Mouse (Mus musculus) intestine, embryonic 15.5 days (tissue): ENCODE results near the gene Pkd1. TPM values are rescaled to one million over a fixed set of nuclear protein-coding genes. Genes with fewer than 3 reads are reported as not detected.
A peak's percentile ranks its signal among the peaks of the same experiment; 100 is the strongest.

Source experiments
- ATAC-seq: fragments of 200-750 bp; cut with Nextera tagmentation; 2 replicates; pipeline ENCODE4 v1.8.0; 2017; ENCODE audit warnings: moderate TSS enrichment, moderate library complexity
- H3K27ac ChIP-seq: fragments of 300-500 bp; sonication (generic); 2 replicates; pipeline ENCODE4 v1.5.1; 2015; ENCODE audit warnings: mild to moderate bottlenecking, inconsistent platforms
- H3K27me3 ChIP-seq: fragments of 300-500 bp; sonication (generic); replicated peaks from 2 replicates; pipeline ENCODE4 v1.6.1; 2015; ENCODE audit warnings: inconsistent platforms
- H3K36me3 ChIP-seq: fragments of 300-500 bp; sonication (generic); 2 replicates; pipeline ENCODE4 v1.6.1; 2015; ENCODE audit warnings: inconsistent platforms
- H3K4me1 ChIP-seq: fragments of 300-500 bp; sonication (generic); replicated peaks from 2 replicates; pipeline ENCODE4 v1.6.1; 2015; ENCODE audit warnings: inconsistent platforms
- H3K4me2 ChIP-seq: fragments of 300-500 bp; sonication (generic); replicated peaks from 2 replicates; pipeline ENCODE4 v1.6.1; 2015; ENCODE audit warnings: mild to moderate bottlenecking, inconsistent platforms
- H3K4me3 ChIP-seq: fragments of 300-500 bp; sonication (generic); replicated peaks from 2 replicates; pipeline ENCODE4 v1.5.1; 2015; ENCODE audit warnings: inconsistent platforms
- H3K9ac ChIP-seq: fragments of 300-500 bp; sonication (generic); 2 replicates; pipeline ENCODE4 v1.6.1; 2015; ENCODE audit warnings: inconsistent platforms
- H3K9me3 ChIP-seq: fragments of 300-500 bp; sonication (generic); 2 replicates; pipeline ENCODE4 v1.6.1; 2016; ENCODE audit warnings: inconsistent platforms
- WGBS: fragments of 180-500 bp; shearing (Covaris S2); methylation state at CpG from one replicate; pipeline ENCODE4 v1.1.7; 2015; 5-methylcytosine and 5-hydroxymethylcytosine counted together
- polyA plus RNA-seq: library from polyadenylated mRNA; unstranded; fragments of >200 nt; fragmentation: Nextera tagmentation; extraction: Ambion mirVana; gene quantifications from 2 replicates; pipeline ENCODE4 v1.2.1, GENCODE M21; 2015

Pkd1 gene
- polyA plus RNA-seq, 1 experiment from 2014 or later: 16.9 TPM

DNA sequence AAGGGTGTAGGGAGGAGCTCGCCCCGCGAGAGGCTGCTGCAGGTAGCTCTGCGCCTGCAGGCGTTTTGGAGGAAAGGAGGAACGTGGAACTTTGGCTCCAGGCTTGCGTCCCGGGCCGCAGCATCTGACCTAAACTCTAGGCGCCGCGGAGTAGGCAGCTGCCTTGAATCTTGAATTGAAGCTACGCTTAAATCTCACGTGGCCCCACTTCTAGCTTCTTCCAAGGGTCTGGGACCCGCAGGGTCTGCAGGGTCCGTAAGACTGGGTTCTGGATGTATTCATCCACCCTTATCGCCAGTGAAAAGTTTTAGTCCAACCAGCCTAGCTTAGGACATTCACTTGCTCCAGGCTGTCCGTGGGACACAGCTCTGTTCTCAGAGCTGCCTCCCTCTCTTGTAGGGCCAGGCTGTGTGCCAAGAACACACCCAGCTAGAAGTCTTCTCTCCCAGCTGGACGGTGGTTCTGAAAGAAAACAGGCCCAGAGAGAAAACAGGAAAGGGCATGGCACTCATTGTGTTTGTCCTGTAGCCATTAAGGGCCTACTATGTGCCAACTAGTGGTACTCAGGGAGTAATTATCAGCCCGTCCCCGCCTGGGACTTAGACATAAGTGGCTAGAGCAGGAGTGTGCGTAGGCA, 83.3 kb downstream of the Pkd1 start:
- peak; percentile 66 for ATAC-seq
- peaks cover 5% of the 10 kb centered on the region; the same call in 1 of the 2 replicates for H3K36me3 ChIP-seq
- peak overlapping the region; percentile 79 for H3K4me2 ChIP-seq
- H3K4me3 ChIP-seq: peak overlapping the region; percentile 71
- H3K27ac ChIP-seq: peak overlapping the region; percentile 92
- no peaks in the 10 kb centered on the region for H3K9me3 ChIP-seq
- no peaks in the 10 kb centered on the region for H3K27me3 ChIP-seq
- H3K9ac ChIP-seq: peak overlapping the region; percentile 81
- 9% methylated on average over 22 of the region's 22 CpGs for WGBS
- peaks cover 22% of the 10 kb centered on the region for H3K4me1 ChIP-seq

DNA sequence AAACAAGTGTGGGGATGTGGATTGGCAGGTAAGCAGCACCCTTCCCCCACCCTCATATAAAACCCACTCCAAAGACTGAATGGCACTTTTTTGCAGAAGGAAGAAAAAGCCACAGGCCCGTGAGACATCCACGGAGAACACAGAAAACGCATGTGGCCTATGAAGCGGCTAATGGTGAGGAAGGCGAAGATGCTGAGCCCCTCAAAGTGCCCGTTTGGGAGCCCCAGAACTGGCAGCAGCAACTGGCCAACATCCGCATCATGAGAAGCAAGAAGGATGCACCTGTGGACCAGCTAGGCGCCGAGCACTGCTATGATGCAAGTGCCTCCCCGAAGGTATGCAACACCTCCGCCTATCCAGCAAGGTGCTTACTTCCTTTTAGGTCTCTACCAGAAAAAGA, 84.2 kb downstream of the Pkd1 start:
- H3K27ac ChIP-seq: peak overlapping the region; percentile 92; the same call in 1 of the 2 replicates
- no peaks in the 10 kb centered on the region for H3K27me3 ChIP-seq
- H3K9me3 ChIP-seq: no peaks in the 10 kb centered on the region
- no peak for ATAC-seq
- 96% methylated on average over 11 of the region's 11 CpGs for WGBS
- H3K4me1 ChIP-seq: peaks cover 22% of the 10 kb centered on the region
- H3K36me3 ChIP-seq: peaks cover 5% of the 10 kb centered on the region; the same call in 1 of the 2 replicates
- H3K4me3 ChIP-seq: no peak overlapping the region
- no peak overlapping the region for H3K4me2 ChIP-seq
- no peak overlapping the region for H3K9ac ChIP-seq

DNA sequence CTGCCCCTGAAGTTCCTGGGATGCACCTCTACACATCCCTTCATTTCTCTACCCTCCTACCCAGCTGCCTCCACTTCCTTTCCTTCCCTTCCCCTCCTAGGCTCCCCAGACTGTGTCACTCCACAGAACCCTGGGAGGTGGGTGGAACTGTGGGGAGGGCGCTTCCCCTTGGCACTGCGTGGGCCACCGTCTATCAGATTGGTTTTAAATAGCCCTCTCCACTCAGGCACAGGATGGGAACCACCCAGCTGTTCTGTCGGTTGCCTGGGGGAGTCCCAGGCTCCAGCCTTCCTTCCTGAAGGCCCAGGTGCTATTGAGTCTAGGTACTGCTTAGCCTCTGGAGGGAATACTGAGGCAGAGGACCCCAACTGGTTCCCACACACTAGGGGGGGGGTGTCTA, 85.4 kb downstream of the Pkd1 start:
- H3K4me2 ChIP-seq: no peak overlapping the region
- H3K27me3 ChIP-seq: no peaks in the 10 kb centered on the region
- H3K4me1 ChIP-seq: peaks cover 31% of the 10 kb centered on the region
- H3K36me3 ChIP-seq: peaks cover 2% of the 10 kb centered on the region; the same call in 1 of the 2 replicates
- no peak overlapping the region for H3K9ac ChIP-seq
- no peaks in the 10 kb centered on the region for H3K9me3 ChIP-seq
- H3K27ac ChIP-seq: no peak overlapping the region
- no peak for ATAC-seq
- WGBS: 86% methylated on average over 4 of the region's 4 CpGs
- no peak overlapping the region for H3K4me3 ChIP-seq

DNA sequence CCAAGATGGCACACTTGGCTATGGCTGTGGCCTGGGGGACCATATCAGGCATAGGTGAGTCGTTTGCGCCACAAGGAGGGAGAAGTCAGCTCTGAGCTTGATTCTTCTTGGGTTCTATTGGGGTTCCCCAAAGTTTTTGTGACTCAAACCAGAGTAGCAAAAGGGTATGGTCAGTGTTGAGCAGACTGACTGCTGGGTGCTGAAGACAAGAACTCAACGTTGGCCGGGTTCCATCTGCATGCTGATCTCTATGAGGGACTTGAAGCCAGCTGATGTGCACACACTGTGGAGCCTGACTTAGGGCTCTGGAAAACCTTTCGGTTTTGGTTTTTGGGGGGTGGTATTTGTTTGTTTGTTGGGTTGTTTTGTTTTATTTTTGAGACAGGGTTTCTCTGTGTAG, 86.1 kb downstream of the Pkd1 start:
- peaks cover 5% of the 10 kb centered on the region; the same call in 1 of the 2 replicates for H3K36me3 ChIP-seq
- no peaks in the 10 kb centered on the region for H3K9me3 ChIP-seq
- H3K27ac ChIP-seq: no peak overlapping the region
- no peak overlapping the region for H3K4me3 ChIP-seq
- no peak overlapping the region for H3K9ac ChIP-seq
- H3K27me3 ChIP-seq: no peaks in the 10 kb centered on the region
- no peak for ATAC-seq
- H3K4me1 ChIP-seq: peaks cover 34% of the 10 kb centered on the region
- no peak overlapping the region for H3K4me2 ChIP-seq
- WGBS: 92% methylated on average over 5 of the region's 5 CpGs

DNA sequence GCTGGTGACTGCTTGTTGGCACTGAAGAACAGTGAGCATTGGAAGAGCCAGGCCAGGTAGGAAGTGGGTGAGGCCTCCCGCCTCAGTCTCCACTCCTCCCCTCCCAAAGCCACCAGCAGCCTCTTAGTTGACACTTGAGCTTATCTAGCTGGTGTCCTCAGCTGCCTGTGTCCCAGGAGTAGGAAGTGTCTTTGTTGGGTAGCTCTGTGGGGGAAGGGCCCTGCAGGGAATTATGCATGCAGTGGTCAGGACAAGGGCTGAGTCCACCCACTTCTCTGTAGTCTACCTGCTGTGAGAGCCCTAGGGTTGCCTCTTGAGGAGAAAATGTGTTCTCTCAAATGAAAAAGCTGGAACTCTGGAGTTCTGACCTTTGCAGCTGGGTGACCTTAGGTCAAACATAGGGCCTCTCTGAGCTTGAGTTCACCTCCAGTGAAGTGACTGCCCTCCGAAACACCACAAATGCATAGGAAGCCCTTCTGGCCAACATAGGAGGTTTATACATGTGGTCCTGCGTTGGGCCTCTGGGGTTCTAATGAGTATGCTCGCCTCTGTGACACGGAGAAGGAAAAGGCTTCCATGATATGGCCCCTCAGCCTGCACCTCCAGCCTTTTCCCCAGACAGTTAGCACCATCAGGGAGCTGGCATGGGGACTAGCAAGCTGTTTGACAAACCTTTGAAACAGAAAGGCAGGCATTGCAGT, 87.3 kb downstream of the Pkd1 start:
- Histone ChIP-seq H3K9ac (no peak overlapping the region), H3K36me3 (peaks cover 6% of the 10 kb centered on the region; the same call in 1 of the 2 replicates), H3K4me1 (peaks cover 29% of the 10 kb centered on the region), H3K27ac (no peak overlapping the region), H3K27me3 (no peaks in the 10 kb centered on the region), H3K4me3 (no peak overlapping the region), H3K9me3 (no peaks in the 10 kb centered on the region), H3K4me2 (no peak overlapping the region)
- 75% methylated on average over 5 of the region's 5 CpGs for WGBS
- ATAC-seq: no peak

DNA sequence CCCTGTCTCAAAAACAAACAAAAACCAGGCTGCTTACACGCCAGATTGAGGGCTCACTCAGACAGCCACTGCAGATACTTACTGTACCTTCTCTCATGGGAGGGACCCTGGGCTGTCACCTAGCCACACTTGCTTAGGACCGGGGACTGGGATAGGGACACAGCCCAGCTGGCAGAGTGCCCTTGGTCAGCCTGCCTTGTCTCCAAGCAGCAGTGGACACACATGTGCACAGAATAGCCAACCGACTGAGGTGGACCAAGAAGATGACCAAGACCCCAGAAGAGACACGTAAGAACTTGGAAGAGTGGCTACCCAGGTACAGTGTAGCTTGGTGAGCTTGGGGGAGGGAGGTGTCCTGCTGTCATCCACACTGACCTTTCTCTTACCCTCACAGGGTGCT, 88.6 kb downstream of the Pkd1 start:
- ATAC-seq: no peak
- no peaks in the 10 kb centered on the region for H3K9me3 ChIP-seq
- H3K36me3 ChIP-seq: peaks cover 6% of the 10 kb centered on the region; the same call in 1 of the 2 replicates
- peaks cover 24% of the 10 kb centered on the region for H3K4me1 ChIP-seq
- H3K27ac ChIP-seq: peak overlapping the region; percentile 59
- H3K9ac ChIP-seq: no peak overlapping the region
- no peak overlapping the region for H3K4me2 ChIP-seq
- no peaks in the 10 kb centered on the region for H3K27me3 ChIP-seq
- H3K4me3 ChIP-seq: no peak overlapping the region
- 78% methylated on average over 4 of the region's 4 CpGs for WGBS

DNA sequence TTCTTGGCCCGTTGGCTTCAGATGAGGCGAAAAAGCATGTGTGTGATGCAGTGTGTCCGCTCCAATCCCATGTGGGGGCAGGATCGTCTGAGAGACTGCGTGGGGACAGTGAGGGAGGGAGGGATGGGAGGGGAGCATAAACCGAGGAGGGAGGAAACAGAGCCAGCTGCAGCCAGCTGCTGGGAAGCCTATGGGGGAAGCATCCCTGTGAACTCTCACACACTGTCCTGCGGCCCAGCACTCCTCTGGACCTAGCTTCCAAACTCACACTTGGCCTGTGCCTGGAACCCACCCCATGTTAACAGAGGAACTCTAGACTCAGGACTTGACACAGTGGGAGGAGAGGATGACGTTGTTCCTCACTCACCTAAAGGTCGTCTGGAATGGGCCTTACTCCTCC, 89.2 kb downstream of the Pkd1 start:
- Histone ChIP-seq H3K27me3 (no peaks in the 10 kb centered on the region), H3K9me3 (no peaks in the 10 kb centered on the region), H3K36me3 (peaks cover 6% of the 10 kb centered on the region; the same call in 1 of the 2 replicates), H3K27ac (peak overlapping the region; percentile 89), H3K4me2 (no peak overlapping the region), H3K4me3 (no peak overlapping the region), H3K4me1 (peaks cover 22% of the 10 kb centered on the region), H3K9ac (peak overlapping the region; percentile 26; the same call in 1 of the 2 replicates)
- WGBS: 53% methylated on average over 9 of the region's 9 CpGs
- peak; percentile 81 for ATAC-seq

DNA sequence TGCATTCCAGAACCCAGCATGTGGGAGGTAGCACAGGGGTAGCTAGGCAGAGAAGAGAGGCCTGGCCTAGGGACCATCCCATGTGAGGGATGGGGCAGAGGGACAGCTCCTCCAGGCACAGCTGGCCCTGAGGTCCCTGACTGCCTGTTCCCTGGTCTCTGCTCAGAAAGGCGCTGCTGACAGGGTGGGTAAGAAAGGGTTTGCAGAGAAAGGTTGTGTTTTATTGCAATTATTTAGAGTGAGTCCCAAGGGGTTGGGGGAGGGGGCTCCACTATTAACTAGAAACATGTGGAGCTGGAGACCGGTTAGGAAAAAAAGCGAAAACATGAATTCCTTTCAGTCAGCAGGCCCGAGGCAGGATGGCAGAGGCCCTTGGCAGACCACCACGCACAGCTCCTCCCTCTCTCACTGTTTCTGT, 89.9 kb downstream of the Pkd1 start:
- WGBS: 60% methylated on average over 5 of the region's 5 CpGs
- H3K9me3 ChIP-seq: no peaks in the 10 kb centered on the region
- H3K27ac ChIP-seq: peak overlapping the region; percentile 89
- 0 out of 2 replicates have a peak, but pooled peaks have one; percentile 11 for ATAC-seq
- H3K36me3 ChIP-seq: peaks cover 6% of the 10 kb centered on the region; the same call in 1 of the 2 replicates
- peaks cover 27% of the 10 kb centered on the region for H3K4me1 ChIP-seq
- H3K4me2 ChIP-seq: no peak overlapping the region
- H3K4me3 ChIP-seq: no peak overlapping the region
- H3K27me3 ChIP-seq: no peaks in the 10 kb centered on the region
- H3K9ac ChIP-seq: peak overlapping the region; percentile 26; the same call in 1 of the 2 replicates

DNA sequence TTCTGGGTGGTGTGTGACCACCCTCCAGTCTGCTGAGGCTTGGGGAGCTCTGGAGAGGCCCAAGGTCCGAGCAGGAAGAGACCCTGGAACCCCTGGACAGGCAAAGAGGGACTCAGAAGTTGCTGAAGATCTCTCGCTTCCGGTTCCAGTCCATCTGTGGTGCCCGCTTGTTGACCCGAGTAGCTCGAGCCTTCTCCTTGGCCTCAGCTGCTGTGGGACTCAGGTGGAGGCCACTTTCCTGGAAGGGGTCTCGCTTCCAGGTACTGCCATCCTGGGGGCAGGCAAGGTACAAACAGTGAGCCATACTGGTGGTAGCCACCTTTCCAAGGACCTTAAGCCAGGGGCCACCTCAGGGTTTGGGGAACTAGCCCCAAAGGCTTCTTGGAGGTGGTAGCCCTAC, 90.5 kb downstream of the Pkd1 start:
- Histone ChIP-seq H3K9ac (no peak overlapping the region), H3K4me2 (no peak overlapping the region), H3K27ac (peak overlapping the region; percentile 89), H3K9me3 (no peaks in the 10 kb centered on the region), H3K4me1 (peaks cover 29% of the 10 kb centered on the region), H3K27me3 (no peaks in the 10 kb centered on the region), H3K4me3 (no peak overlapping the region), H3K36me3 (peaks cover 6% of the 10 kb centered on the region; the same call in 1 of the 2 replicates)
- WGBS: 91% methylated on average over 7 of the region's 7 CpGs
- ATAC-seq: no peak

DNA sequence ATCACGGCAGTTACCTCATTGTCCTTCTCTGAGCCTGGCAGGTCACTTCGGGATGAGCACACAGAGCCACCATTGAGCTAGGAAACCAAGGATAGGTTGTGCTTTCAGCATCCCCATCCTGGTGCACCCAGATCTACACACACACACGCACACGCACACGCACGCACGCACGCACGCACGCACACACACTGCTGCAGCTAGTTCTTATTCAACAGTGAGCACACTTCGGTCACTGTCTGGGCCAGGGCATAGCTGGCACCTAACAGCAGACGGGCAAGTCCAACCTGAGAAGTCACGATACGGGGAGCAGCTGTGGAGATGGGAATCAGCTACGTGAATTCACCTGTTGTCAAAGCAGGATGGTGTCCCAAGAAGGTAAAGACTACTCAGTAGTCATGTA, 90.9 kb downstream of the Pkd1 start:
- Histone ChIP-seq H3K9me3 (no peaks in the 10 kb centered on the region), H3K4me1 (peaks cover 32% of the 10 kb centered on the region), H3K4me2 (no peak overlapping the region), H3K27ac (peak overlapping the region; percentile 89; the same call in 1 of the 2 replicates), H3K36me3 (peaks cover 6% of the 10 kb centered on the region; the same call in 1 of the 2 replicates), H3K4me3 (no peak overlapping the region), H3K27me3 (no peaks in the 10 kb centered on the region), H3K9ac (no peak overlapping the region)
- WGBS: 94% methylated on average over 15 of the region's 15 CpGs
- ATAC-seq: no peak

DNA sequence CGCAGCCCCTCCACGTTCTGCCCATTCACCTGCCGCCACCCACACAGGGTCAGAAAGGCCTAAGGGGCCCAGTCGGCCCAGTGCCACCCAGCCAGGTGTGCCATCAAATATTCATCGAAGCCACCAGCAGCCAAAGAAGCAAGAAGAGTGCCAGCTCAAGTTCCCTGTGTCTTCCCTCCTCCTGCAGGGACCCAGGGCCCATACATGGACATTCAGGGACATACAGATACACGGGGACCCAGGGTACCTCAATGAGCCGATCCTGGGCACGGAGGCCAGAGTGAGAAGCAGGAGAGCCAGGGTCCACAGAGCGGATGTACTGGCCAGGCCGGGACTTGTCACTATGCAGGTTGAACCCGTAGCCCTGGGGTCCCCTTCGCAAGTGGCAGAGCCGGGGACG, 92.3 kb downstream of the Pkd1 start:
- WGBS: 92% methylated on average over 14 of the region's 14 CpGs
- Histone ChIP-seq H3K4me3 (no peak overlapping the region), H3K4me1 (peaks cover 32% of the 10 kb centered on the region)

DNA sequence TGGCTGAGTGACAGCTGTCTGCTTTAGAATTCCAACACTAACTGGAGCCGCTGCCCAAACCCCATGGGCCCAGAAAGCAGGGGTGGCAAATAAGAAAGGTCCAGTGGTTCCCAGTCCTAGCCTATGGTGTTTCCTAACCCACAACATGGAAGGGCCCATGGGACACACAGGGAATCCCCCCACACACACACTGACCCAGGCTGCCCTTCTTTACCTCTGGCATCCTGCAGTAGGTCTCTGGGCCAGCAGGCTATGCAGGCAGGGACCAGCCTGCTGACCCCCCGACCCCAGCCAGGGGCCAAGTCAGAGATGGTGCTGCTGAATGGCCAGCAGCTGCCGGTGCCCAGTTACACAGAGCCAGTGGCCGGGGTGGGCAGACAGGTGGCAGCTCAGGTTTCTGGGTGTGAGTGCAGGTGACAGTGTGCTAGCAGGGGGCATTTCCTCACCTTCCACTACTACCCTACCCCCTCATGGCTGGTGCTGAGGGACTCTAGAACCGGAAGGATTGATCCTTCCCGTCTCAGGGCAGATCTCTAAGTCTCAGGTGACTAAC, 93.2 kb downstream of the Pkd1 start:
- 74% methylated on average over 6 of the region's 6 CpGs for WGBS
- Histone ChIP-seq H3K27ac (no peak overlapping the region), H3K4me1 (peaks cover 32% of the 10 kb centered on the region), H3K36me3 (peaks cover 6% of the 10 kb centered on the region; the same call in 1 of the 2 replicates), H3K9ac (no peak overlapping the region), H3K4me2 (no peak overlapping the region), H3K4me3 (no peak overlapping the region), H3K9me3 (no peaks in the 10 kb centered on the region), H3K27me3 (no peaks in the 10 kb centered on the region)
- no peak for ATAC-seq

More for the DNA sequence above, 92.3 kb downstream of the Pkd1 start:
- ATAC-seq: no peak
- Histone ChIP-seq H3K9me3 (no peaks in the 10 kb centered on the region), H3K27me3 (no peaks in the 10 kb centered on the region), H3K9ac (no peak overlapping the region), H3K36me3 (peaks cover 6% of the 10 kb centered on the region; the same call in 1 of the 2 replicates), H3K4me2 (no peak overlapping the region), H3K27ac (no peak overlapping the region)
